Mouse (Mus musculus) forebrain, embryonic 11.5 days (tissue): ENCODE results near the gene Plcb1. TPM values are rescaled to one million over a fixed set of nuclear protein-coding genes. Genes with fewer than 3 reads are reported as not detected.

ENCODE experiments used
- ATAC-seq: fragments of 200-750 bp; cut with Nextera tagmentation; replicated peaks from 2 replicates; pipeline ENCODE4 v1.8.0; 2017; ENCODE audit warnings: moderate TSS enrichment; ENCODE audit not compliant: low FRiP score
- DNase-seq: peaks from one replicate; pipeline ENCODE4 v3.0.0-alpha.2; 2017; ENCODE audit warnings: low spot score
- H3K27ac ChIP-seq: fragments of 300-500 bp; sonication (generic); 2 replicates; pipeline ENCODE4 v1.5.1; 2014; ENCODE audit warnings: low read depth, low read length
- H3K27me3 ChIP-seq: fragments of 300-500 bp; sonication (generic); 2 replicates; pipeline ENCODE4 v1.6.1; 2014; ENCODE audit warnings: mild to moderate bottlenecking, low read length, mixed read lengths; ENCODE audit not compliant: control insufficient read depth, insufficient read depth
- H3K36me3 ChIP-seq: fragments of 300-500 bp; sonication (generic); 2 replicates; pipeline ENCODE4 v1.6.1; 2014; ENCODE audit warnings: mild to moderate bottlenecking, low read length, moderate library complexity, mixed read lengths; ENCODE audit not compliant: control insufficient read depth, insufficient read depth
- H3K4me1 ChIP-seq: fragments of 300-500 bp; sonication (generic); replicated peaks from 2 replicates; pipeline ENCODE4 v1.6.1; 2014; ENCODE audit warnings: low read length, mixed read lengths; ENCODE audit not compliant: control insufficient read depth, insufficient read depth
- H3K4me2 ChIP-seq: fragments of 300-500 bp; sonication (generic); 2 replicates; pipeline ENCODE4 v1.6.1; 2014; ENCODE audit warnings: low read depth, mild to moderate bottlenecking, low read length, moderate library complexity, mixed read lengths; ENCODE audit not compliant: severe bottlenecking
- H3K4me3 ChIP-seq: fragments of 300-500 bp; sonication (generic); 2 replicates; pipeline ENCODE4 v1.5.1; 2014; ENCODE audit warnings: low read depth, low read length
- H3K9ac ChIP-seq: fragments of 300-500 bp; sonication (generic); 2 replicates; pipeline ENCODE4 v1.6.1; 2014; ENCODE audit warnings: low read length
- H3K9me3 ChIP-seq: fragments of 300-500 bp; sonication (generic); 2 replicates; pipeline ENCODE4 v1.6.1; 2016; ENCODE audit warnings: low read length, mixed read lengths; ENCODE audit not compliant: control insufficient read depth
- WGBS: fragments of 180-500 bp; shearing (Covaris S2); extraction: QIAGEN DNeasy Blood & Tissue Kit; methylation state at CpG from one replicate; pipeline ENCODE4 v1.1.7; 2014; 5-methylcytosine and 5-hydroxymethylcytosine counted together
- polyA plus RNA-seq: library from polyadenylated mRNA; unstranded; fragments of >200 nt; fragmentation: Nextera tagmentation; extraction: Ambion mirVana; gene quantifications from 2 replicates; pipeline ENCODE4 v1.2.1, GENCODE M21; 2014

Plcb1 gene
- polyA plus RNA-seq, 1 experiment from 2014 or later, result 12.8 TPM

- H3K9me3 ChIP-seq, result no peaks in the 10 kb centered on the region
- H3K4me2 ChIP-seq, result no peak overlapping the region
- no peaks in the 10 kb centered on the region for H3K27me3 ChIP-seq
- H3K9ac ChIP-seq, result no peak overlapping the region
- no peak overlapping the region for H3K27ac ChIP-seq
- WGBS, result 82% methylated on average over 4 of the region's 4 CpGs
- H3K4me3 ChIP-seq, result no peak overlapping the region
- ATAC-seq (no peak), DNase-seq (no peak)
- no peaks in the 10 kb centered on the region for H3K36me3 ChIP-seq
- H3K4me1 ChIP-seq, result no peaks in the 10 kb centered on the region
These were observed 629.3 kb downstream of the Plcb1 start for GRCm38 (mm10) chr2:135415137-135415536.

GRCm38 (mm10) chr2:135419301-135419700 is 633.4 kb downstream of the Plcb1 start:
- Histone ChIP-seq H3K4me2 (no peak overlapping the region), H3K4me3 (no peak overlapping the region), H3K9me3 (no peaks in the 10 kb centered on the region), H3K4me1 (no peaks in the 10 kb centered on the region), H3K27ac (no peak overlapping the region), H3K36me3 (no peaks in the 10 kb centered on the region), H3K27me3 (no peaks in the 10 kb centered on the region), H3K9ac (no peak overlapping the region)
- ATAC-seq, result no peak
- WGBS, result 29% methylated on average over 5 of the region's 5 CpGs
- DNase-seq, result no peak

GRCm38 (mm10) chr2:135434947-135435515 is 649.2 kb downstream of the Plcb1 start:
- DNase-seq (no peak), ATAC-seq (no peak)
- Histone ChIP-seq H3K4me2 (no peak overlapping the region), H3K4me1 (0 out of 2 replicates have a peak, but pooled peaks cover 2% of the 10 kb centered on the region), H3K9ac (no peak overlapping the region), H3K4me3 (no peak overlapping the region), H3K9me3 (no peaks in the 10 kb centered on the region), H3K36me3 (no peaks in the 10 kb centered on the region), H3K27ac (no peak overlapping the region), H3K27me3 (no peaks in the 10 kb centered on the region)
- WGBS, result 87% methylated on average over 5 of the region's 5 CpGs

- no peak overlapping the region for H3K27ac ChIP-seq
- no peaks in the 10 kb centered on the region for H3K27me3 ChIP-seq
- DNase-seq (no peak), ATAC-seq (peak; percentile 45)
- no peak overlapping the region for H3K4me2 ChIP-seq
- H3K9me3 ChIP-seq, result no peaks in the 10 kb centered on the region
- 0 out of 2 replicates have a peak, but pooled peaks cover 2% of the 10 kb centered on the region for H3K4me1 ChIP-seq
- no peak overlapping the region for H3K9ac ChIP-seq
- no peak overlapping the region for H3K4me3 ChIP-seq
- H3K36me3 ChIP-seq, result no peaks in the 10 kb centered on the region
- 83% methylated on average over 3 of the region's 3 CpGs for WGBS
These were observed 653.2 kb downstream of the Plcb1 start for GRCm38 (mm10) chr2:135439034-135439433.

- H3K4me3 ChIP-seq, result no peak overlapping the region
- no peak overlapping the region for H3K27ac ChIP-seq
- no peak overlapping the region for H3K4me2 ChIP-seq
- DNase-seq (no peak), ATAC-seq (peak; percentile 82)
- H3K27me3 ChIP-seq, result no peaks in the 10 kb centered on the region
- no peaks in the 10 kb centered on the region for H3K9me3 ChIP-seq
- 0 out of 2 replicates have a peak, but pooled peaks cover 2% of the 10 kb centered on the region for H3K4me1 ChIP-seq
- H3K36me3 ChIP-seq, result no peaks in the 10 kb centered on the region
- no peak overlapping the region for H3K9ac ChIP-seq
- WGBS, result 9% methylated on average over 7 of the region's 7 CpGs
These were observed 654.0 kb downstream of the Plcb1 start for GRCm38 (mm10) chr2:135439546-135440517.

GRCm38 (mm10) chr2:135453581-135453980 is 667.7 kb downstream of the Plcb1 start:
- 98% methylated on average over 1 of the region's 1 CpGs for WGBS

GRCm38 (mm10) chr2:135454015-135454414 is 668.1 kb downstream of the Plcb1 start:
- no peaks in the 10 kb centered on the region for H3K27me3 ChIP-seq
- H3K27ac ChIP-seq, result no peak overlapping the region
- H3K4me3 ChIP-seq, result no peak overlapping the region
- H3K4me1 ChIP-seq, result no peaks in the 10 kb centered on the region
- no peak for ATAC-seq
- 86% methylated on average over 2 of the region's 2 CpGs for WGBS
- no peaks in the 10 kb centered on the region for H3K36me3 ChIP-seq
- H3K9me3 ChIP-seq, result no peaks in the 10 kb centered on the region
- no peak overlapping the region for H3K4me2 ChIP-seq
- no peak for DNase-seq
- no peak overlapping the region for H3K9ac ChIP-seq

More at GRCm38 (mm10) chr2:135453581-135453980, 667.7 kb downstream of the Plcb1 start:
- Histone ChIP-seq H3K27ac (no peak overlapping the region), H3K4me3 (no peak overlapping the region), H3K27me3 (no peaks in the 10 kb centered on the region), H3K4me1 (no peaks in the 10 kb centered on the region), H3K36me3 (no peaks in the 10 kb centered on the region), H3K9me3 (no peaks in the 10 kb centered on the region), H3K9ac (no peak overlapping the region), H3K4me2 (no peak overlapping the region)
- DNase-seq (no peak), ATAC-seq (no peak)

- Histone ChIP-seq H3K9me3 (no peaks in the 10 kb centered on the region), H3K4me3 (no peak overlapping the region), H3K9ac (no peak overlapping the region), H3K4me1 (no peaks in the 10 kb centered on the region), H3K4me2 (no peak overlapping the region), H3K27me3 (no peaks in the 10 kb centered on the region), H3K27ac (no peak overlapping the region), H3K36me3 (no peaks in the 10 kb centered on the region)
- WGBS, result 76% methylated on average over 1 of the region's 1 CpGs
- ATAC-seq (no peak), DNase-seq (no peak)
These were observed 668.6 kb downstream of the Plcb1 start for GRCm38 (mm10) chr2:135454455-135454854.
